Mouse (Mus musculus) lung, adult 2 months (tissue): Measurements from ENCODE around the gene Dhrs3.

Experiments
- CTCF ChIP-seq: fragments of 200-500 bp; IDR thresholded peaks from 2 replicates; pipeline ENCODE4 v1.5.1; 2011; ENCODE audit warnings: mild to moderate bottlenecking, low read length, control low read depth; ENCODE audit not compliant: insufficient read depth
- POLR2A ChIP-seq: fragments of 200-500 bp; IDR thresholded peaks from 2 replicates; pipeline ENCODE4 v1.6.1; 2011; ENCODE audit warnings: low read depth, mild to moderate bottlenecking, control low read depth, low read length, borderline replicate concordance; ENCODE audit errors: extremely low read depth

DNA sequence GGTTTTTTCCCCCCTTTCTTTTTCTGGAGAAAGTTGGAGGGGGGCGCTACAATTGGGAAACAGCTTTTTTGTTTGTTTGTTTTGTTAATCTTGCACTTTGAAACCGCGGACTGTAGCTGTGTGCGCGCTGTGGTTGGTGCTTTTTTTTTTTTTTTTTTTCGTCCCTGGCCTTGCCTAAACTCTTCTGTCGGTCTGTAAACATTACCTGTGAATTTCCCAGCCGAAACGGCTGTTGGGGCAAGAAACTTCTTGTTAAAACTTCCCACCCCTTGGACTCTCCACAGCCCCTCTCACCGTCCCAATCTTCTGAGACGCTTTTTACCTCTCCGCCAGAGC is 278 bp downstream of the Dhrs3 start:
- TF ChIP-seq CTCF: no peak
- TF ChIP-seq POLR2A: no peak
